Mouse (Mus musculus) leukemia stem cell, adult 10-12 weeks (primary cell): ENCODE measurements around the gene Rbbp9. TPM values are rescaled to one million over a fixed set of nuclear protein-coding genes. Genes with fewer than 3 reads are reported as not detected.

ENCODE experiments used
- polyA plus RNA-seq: library from polyadenylated mRNA; stranded (reverse); fragments of >175 nt; gene quantifications from 2 replicates; pipeline ENCODE4 v1.2.3, GENCODE M21; 2012; ENCODE audit warnings: low replicate concordance

Gene Rbbp9
- 0.60 and 0.83 TPM in 2 replicates for polyA plus RNA-seq

DNA sequence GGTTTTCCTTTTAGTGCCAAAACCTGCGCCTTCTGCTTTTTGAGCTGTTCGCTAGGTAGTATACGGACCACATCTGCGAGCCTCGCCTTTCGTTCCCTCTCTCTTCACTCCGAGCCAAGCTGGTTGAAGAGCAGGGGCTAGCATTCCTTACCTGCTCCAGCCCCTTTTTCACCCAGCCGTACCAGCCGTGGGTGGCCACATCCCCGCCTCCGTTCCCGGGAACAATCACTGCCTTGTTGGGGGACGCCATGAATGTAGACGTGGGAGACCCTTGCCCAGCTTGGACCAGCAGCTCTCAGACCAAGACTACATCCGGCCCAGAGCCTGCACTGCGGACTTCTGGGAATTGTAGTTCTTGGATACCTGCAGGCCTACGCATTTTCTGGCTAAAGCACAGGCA is at the start of gene Rbbp9:
Gene Rbbp9, minus strand, starts transcription at position 341 of the 400 bp plus-strand sequence.

DNA sequence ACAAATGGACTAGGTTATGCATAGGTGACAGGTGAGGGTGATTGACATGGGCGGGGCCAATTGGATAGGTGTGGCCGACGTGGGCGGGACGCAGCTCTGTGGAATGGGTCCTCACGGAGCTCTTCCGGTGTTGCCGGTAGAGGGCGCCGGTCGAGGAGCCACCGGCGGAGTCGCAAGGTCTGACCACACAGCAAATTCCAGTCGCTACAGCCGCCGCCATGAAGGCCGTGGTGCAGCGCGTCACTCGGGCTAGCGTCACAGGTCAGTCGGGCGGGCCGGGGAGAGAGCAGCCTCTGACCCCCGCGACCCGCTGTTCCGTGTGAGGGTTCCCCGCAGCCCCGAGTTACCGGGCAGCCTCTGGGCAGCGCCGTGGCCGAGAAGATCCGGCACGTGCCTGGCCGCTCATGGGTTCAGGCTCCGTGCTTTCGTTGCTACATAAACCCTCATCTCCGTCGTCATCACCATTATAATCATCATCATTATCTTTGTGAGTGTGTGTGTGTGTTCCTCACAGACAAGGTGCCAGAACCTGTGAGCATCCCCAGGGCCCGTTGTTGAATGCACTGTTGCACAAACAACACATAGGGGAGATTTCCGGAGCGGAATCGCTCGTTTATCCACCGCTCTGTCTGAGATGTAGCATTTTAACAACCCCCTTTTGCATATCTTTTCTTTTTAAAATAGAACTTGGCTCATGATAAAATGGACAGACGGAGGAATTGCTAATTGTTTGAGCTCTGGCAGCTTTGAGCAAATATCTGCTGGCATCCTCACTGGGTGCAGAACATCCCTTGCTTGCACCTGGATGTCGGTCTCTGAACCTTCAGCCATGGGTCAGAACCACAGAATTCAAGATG is 49.4 kb upstream of the Rbbp9 start, which contains the start of gene Dtd1:
Gene Dtd1, plus strand, starts transcription at position 67 of the 857 bp plus-strand sequence.

DNA sequence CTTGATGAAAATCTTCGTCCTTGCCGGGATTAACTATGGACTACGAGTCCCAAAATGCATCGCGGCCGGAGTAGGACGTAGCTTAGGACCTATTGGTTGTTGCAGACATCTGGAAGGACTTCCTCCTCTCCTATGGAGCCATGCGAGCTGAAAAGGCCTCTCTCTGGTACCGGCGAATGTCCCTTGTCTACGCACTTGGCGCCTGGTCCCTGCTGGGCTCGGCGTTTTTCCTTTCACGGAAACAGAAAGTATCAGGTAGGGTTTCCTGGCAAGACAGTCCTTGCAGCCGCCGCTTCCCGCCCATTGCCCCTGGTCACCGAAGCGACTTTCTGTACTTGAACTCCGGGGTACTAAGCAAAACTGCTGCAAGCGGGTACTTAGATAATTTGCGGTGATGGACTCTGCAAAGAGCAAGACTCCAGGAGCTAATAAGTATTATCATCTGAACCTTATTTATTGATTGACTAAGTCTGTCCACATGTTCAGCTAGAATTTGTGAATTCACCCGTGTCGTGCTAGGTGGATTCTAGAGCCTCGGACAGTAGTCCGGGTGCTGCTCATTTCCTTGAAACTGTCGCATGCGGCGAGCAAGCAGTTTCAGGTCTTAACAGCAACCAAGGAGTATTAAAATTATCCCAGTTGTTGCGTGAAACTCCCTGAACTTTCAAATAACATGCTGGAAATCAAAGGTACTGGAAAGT is 43.4 kb upstream of the Rbbp9 start, which contains the start of gene Smim26:
Gene Smim26, plus strand, starts transcription at position 104 of the 701 bp plus-strand sequence.

DNA sequence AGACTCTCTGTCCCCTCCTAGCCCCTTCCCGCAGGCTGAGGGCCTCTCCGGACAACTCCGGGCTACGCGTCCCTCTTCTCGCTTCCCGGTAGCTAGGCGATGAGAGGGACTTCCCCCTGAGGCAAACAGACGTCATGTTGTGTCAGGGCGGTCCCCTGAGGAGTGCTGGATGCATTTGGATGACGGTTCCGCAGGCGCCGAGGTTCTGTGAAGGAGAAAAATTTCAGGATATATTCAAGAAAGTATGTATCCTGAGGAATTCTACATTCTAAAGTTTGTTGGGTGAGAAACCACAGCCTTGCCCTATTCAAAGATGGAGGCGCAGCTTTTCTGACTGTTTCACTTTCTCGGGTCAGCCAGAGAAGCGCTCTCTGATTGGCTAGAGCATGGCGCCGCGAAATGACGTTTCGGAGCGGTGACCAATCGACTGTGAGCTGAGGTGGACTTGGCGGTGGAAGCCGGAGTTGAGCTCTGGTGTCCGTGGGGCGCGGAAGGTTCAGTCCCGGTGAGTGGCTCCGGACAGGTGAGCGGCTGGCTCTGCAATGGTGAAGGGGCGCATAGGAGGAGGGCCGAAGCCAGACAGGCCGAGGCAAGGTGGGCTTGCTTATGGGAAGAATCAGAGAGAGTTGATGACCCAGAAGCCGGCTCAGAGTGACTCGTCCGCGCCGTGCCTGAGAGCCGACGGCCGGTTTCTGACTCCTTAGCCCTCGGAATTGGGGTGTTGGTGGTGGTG is 5.3 kb upstream of the Rbbp9 start, which contains the start of gene Sec23b:
Gene Sec23b, plus strand, starts transcription at position 410 of the 733 bp plus-strand sequence.

DNA sequence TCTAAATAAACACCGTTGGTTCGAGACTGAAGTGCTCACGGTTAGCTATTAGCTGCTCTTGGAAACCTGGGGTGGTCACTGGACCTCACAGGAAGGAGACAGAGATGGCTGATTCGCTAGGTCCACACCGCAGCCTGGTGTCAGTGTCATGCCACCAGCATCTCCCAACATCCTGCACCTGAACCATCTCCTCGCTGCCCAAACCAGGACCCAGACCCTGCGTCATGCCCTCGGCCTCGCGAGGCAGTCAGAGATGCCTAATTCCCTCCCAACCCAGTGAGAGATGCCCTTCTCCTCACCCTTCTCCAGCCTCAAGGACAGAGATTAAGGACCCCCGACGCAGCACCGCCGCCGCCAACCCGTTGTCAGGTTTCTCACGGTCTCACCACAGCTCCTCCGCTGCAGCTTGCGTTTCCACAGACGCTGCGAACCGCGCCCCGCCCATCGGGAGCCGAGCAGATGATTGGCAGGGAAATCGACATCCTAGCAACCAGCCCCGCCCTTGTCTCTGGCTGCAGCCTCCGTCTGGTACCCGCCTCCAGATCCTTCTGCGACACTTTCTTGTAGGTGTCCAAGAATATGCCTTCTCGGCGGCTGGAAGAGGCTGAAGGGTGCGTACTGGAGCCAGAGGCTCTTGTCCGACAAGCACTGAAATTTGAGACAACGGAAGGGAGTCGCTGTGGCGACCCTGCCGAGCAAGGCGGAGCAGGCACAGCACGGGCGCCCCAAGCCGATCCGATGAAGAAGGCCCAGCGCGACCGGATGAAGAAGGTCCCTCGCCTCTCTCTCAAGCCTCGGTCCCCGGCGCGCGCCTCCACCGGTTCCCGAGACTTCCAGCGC is 23.5 kb downstream of the Rbbp9 start, which contains the start of the genes Dzank1 and Polr3f:
Gene Dzank1, minus strand, starts transcription at position 434 of the 840 bp plus-strand sequence.
Gene Polr3f, plus strand, starts transcription at position 738 of the 840 bp plus-strand sequence.

Other genes with a start within 250 kb of the Rbbp9 start
- not detected in 2 replicates for gene Ovol2, start 218.7 kb downstream of the Rbbp9 start, polyA plus RNA-seq
- 7.3 and 27.2 TPM in 2 replicates for gene Kat14, start 181.9 kb downstream of the Rbbp9 start, polyA plus RNA-seq
- 11.1 TPM in 1 of 2 replicates, not detected in the other for gene Pet117, start 181.9 kb downstream of the Rbbp9 start, polyA plus RNA-seq
- gene Dzank1, start 23.5 kb downstream of the Rbbp9 start, polyA plus RNA-seq: not detected in 2 replicates
- gene Polr3f, start 23.2 kb downstream of the Rbbp9 start, polyA plus RNA-seq: 1.5 and 8.2 TPM in 2 replicates
- gene Sec23b, start 5.4 kb upstream of the Rbbp9 start, polyA plus RNA-seq: 2.8 and 6.9 TPM in 2 replicates
- 1.2 TPM in 1 of 2 replicates, not detected in the other for gene Smim26, start 43.2 kb upstream of the Rbbp9 start, polyA plus RNA-seq
- gene Dtd1, start 49.0 kb upstream of the Rbbp9 start, polyA plus RNA-seq: 4.1 and 10.2 TPM in 2 replicates